In genomic region chr5:129460798-129461476, GRCm38 (mm10) we compare ENCODE assay signal across 21 mouse cellular contexts. TPM values are rescaled to one million over a fixed set of nuclear protein-coding genes. Genes with fewer than 3 reads are reported as not detected.
DNase-seq lines count a peak whose midpoint lies in the region; ATAC-seq and TF ChIP-seq lines count a peak whose summit lies in the region.
"Had no signal": no experiment of that assay in that cellular context is flagged by ENCODE, and none has a peak within 500 bp of the region (broad histone marks: within the 10 kb centered on the region; RNA-seq: fewer than 3 reads in every experiment).

No protein-coding gene starts in this region.

- WGBS in intestine, embryonic 15.5 days = 38% methylated on average over 11 of the region's 11 CpGs
- WGBS in intestine, postnatal 0 days = 47% methylated on average over 11 of the region's 11 CpGs
- 25% methylated on average over 11 of the region's 11 CpGs for WGBS in stomach, embryonic 16.5 days

- 0 out of 2 replicates have a peak, but pooled peaks cover 4% of the 10 kb centered on the region for H3K27me3 ChIP-seq in intestine, embryonic 15.5 days (replicated peaks)
- no peaks in the 10 kb centered on the region for H3K27me3 ChIP-seq in intestine, postnatal 0 days (replicated peaks; ENCODE audit: control insufficient read depth, insufficient read depth, low read length)
- no peaks in the 10 kb centered on the region for H3K27me3 ChIP-seq in stomach, embryonic 16.5 days (ENCODE audit: control insufficient read depth, insufficient read depth, low read length)
- H3K27me3 ChIP-seq: neural tube, embryonic 12.5 days had no signal

- no peaks in the 10 kb centered on the region for H3K4me1 ChIP-seq in intestine, embryonic 15.5 days (replicated peaks)
- no peaks in the 10 kb centered on the region for H3K4me1 ChIP-seq in intestine, postnatal 0 days (replicated peaks; ENCODE audit: control insufficient read depth, insufficient read depth, low read length)
- peaks cover 4% of the 10 kb centered on the region; the same call in 1 of the 2 replicates for H3K4me1 ChIP-seq in stomach, embryonic 16.5 days (ENCODE audit: control insufficient read depth, insufficient read depth, low read length)

- no peaks in the 10 kb centered on the region for H3K36me3 ChIP-seq in intestine, embryonic 15.5 days
- H3K36me3 ChIP-seq in intestine, postnatal 0 days (ENCODE audit: control insufficient read depth, insufficient read depth) = no peaks in the 10 kb centered on the region
- no peaks in the 10 kb centered on the region for H3K36me3 ChIP-seq in stomach, embryonic 16.5 days (ENCODE audit: control insufficient read depth, insufficient read depth, low read length)
- H3K36me3 ChIP-seq: heart, embryonic 12.5 days; hindbrain, embryonic 13.5 days; midbrain, embryonic 10.5 days; neural tube, embryonic 12.5 days had no signal

- H3K9ac ChIP-seq in intestine, embryonic 15.5 days = no peak overlapping the region
- H3K9ac ChIP-seq in intestine, postnatal 0 days (ENCODE audit: low read depth, low read length) = no peak overlapping the region
- H3K9ac ChIP-seq in stomach, embryonic 16.5 days (ENCODE audit: low read length) = no peak overlapping the region
- H3K9ac ChIP-seq: heart, embryonic 12.5 days; hindbrain, embryonic 13.5 days; neural tube, embryonic 12.5 days had no signal

- no peak overlapping the region for H3K27ac ChIP-seq in intestine, embryonic 15.5 days
- no peak overlapping the region for H3K27ac ChIP-seq in intestine, postnatal 0 days (ENCODE audit: low read depth, low read length)
- peak overlapping the region; percentile 18; the same call in 1 of the 2 replicates for H3K27ac ChIP-seq in stomach, embryonic 16.5 days (ENCODE audit: low read length)
- H3K27ac ChIP-seq: hindbrain, embryonic 13.5 days; midbrain, embryonic 10.5 days; neural tube, embryonic 12.5 days had no signal

- no peak overlapping the region for H3K4me3 ChIP-seq in intestine, embryonic 15.5 days (replicated peaks)
- H3K4me3 ChIP-seq in intestine, postnatal 0 days (ENCODE audit: low read depth, low read length) = no peak overlapping the region
- no peak overlapping the region for H3K4me3 ChIP-seq in stomach, embryonic 16.5 days (replicated peaks; ENCODE audit: low read length)
- H3K4me3 ChIP-seq: erythroblast, embryonic 14.5 days; heart, embryonic 12.5 days; hindbrain, embryonic 13.5 days; midbrain, embryonic 10.5 days; neural tube, embryonic 12.5 days had no signal

- TF ChIP-seq CTCF in intestine, postnatal 0 days (IDR thresholded peaks at IDR 0.05; ENCODE audit: low read depth) = no peak

- peak; percentile 29 for DNase-seq in cerebellum, adult 11-12 months
- DNase-seq in cerebellum, adult 18-20 months = no peak
- peak; percentile 34 for DNase-seq in right cerebral cortex, adult 18-20 months
- DNase-seq in right cerebral cortex, postnatal 14 days = no peak
- no peak for DNase-seq in cerebellum, postnatal 4 days (ENCODE audit: low spot score in 2 of 2)
- DNase-seq: cerebellum, postnatal 14 days; gastrocnemius, postnatal 36 days; liver; lung, adult 18-20 months; lung, postnatal 36 days; right cerebral cortex, postnatal 25 days; thymus, adult 18-20 months had no signal

- 0 out of 2 replicates have a peak, but pooled peaks have one; percentile 59 for ATAC-seq in intestine, embryonic 15.5 days
- no peak for ATAC-seq in intestine, postnatal 0 days
- ATAC-seq in stomach, embryonic 16.5 days (ENCODE audit: insufficient read depth, low FRiP score) = peak; percentile 51; the same call in 1 of the 2 replicates
- ATAC-seq: forebrain, embryonic 14.5 days had no signal

- no peaks in the 10 kb centered on the region for H3K9me3 ChIP-seq in intestine, embryonic 15.5 days
- H3K9me3 ChIP-seq in intestine, postnatal 0 days (ENCODE audit: control insufficient read depth) = no peaks in the 10 kb centered on the region
- no peaks in the 10 kb centered on the region for H3K9me3 ChIP-seq in stomach, embryonic 16.5 days (replicated peaks; ENCODE audit: control insufficient read depth, low read length)
- H3K9me3 ChIP-seq: heart, embryonic 12.5 days; hindbrain, embryonic 13.5 days; midbrain, embryonic 10.5 days; neural tube, embryonic 12.5 days had no signal

- H3K4me2 ChIP-seq in intestine, embryonic 15.5 days (replicated peaks) = no peak overlapping the region
- no peak overlapping the region for H3K4me2 ChIP-seq in intestine, postnatal 0 days (replicated peaks; ENCODE audit: low read depth)
- no peak overlapping the region for H3K4me2 ChIP-seq in stomach, embryonic 16.5 days (ENCODE audit: low read depth, low read length)
- H3K4me2 ChIP-seq: heart, embryonic 12.5 days; hindbrain, embryonic 13.5 days; neural tube, embryonic 12.5 days had no signal

RNA-seq across cellular contexts. Expression of gene Sfswap, which starts 40.1 kb away (rescaled TPM):
- 29.2 and 32.5 TPM in 2 replicates for polyA plus RNA-seq in intestine, embryonic 15.5 days (2015; fragmentation: Nextera tagmentation; extraction: Ambion mirVana)
- 19.4 and 19.8 TPM in 2 replicates for polyA plus RNA-seq in intestine, postnatal 0 days (2015; fragmentation: Nextera tagmentation; extraction: Ambion mirVana)
- polyA plus RNA-seq in stomach, embryonic 16.5 days (2015; fragmentation: Nextera tagmentation; extraction: Ambion mirVana) = 32.9 and 35.5 TPM in 2 replicates

Comparison
In these comparisons a context has a peak if more than half of its experiments do, and no peak if none do; other contexts are left out.
1. DNase-seq: peak in cerebellum, adult 11-12 months (single experiment) and right cerebral cortex, adult 18-20 months (single experiment); none in cerebellum, adult 18-20 months (0 of 2), right cerebral cortex, postnatal 14 days (single experiment) and cerebellum, postnatal 4 days (0 of 2).